Mouse (Mus musculus) kidney, adult 2 months (tissue): ENCODE measurements around the gene Agmo.

Experiments used
- CTCF ChIP-seq: fragments of 200-500 bp; conservative IDR thresholded peaks from 2 replicates; pipeline ENCODE4 v1.5.1; 2011; ENCODE audit warnings: low read depth, mild to moderate bottlenecking, control low read depth, low read length, moderate library complexity, mixed read lengths; ENCODE audit not compliant: insufficient read depth, insufficient read length
- POLR2A ChIP-seq: fragments of 200-500 bp; IDR thresholded peaks from one replicate; pipeline ENCODE4 v1.6.1; 2011; ENCODE audit warnings: low read depth, low read length, control low read depth

DNA sequence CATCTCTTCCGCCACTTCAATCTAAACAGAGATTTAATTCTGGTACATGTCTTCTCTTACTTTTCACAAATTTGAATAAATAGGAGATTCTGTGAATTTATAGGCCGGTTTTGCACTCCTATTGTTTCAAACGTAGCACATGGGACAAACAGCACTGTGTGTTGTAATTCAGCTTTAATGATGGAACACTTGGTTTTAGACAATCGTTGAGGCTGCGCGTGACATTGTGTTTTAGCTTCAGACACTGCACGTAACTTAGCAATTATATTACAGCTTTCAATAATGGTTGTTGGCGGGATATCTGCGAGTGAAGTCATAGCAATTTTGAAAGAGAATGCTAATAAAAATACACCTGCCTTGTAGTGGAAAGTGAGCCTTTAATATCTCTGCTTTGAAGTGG is 203.8 kb downstream of the Agmo start:
- TF ChIP-seq CTCF (no peak), POLR2A (no peak)
